Mouse (Mus musculus): ENCODE data around the gene Acsbg1.

- TF ChIP-seq CTCF (IDR thresholded peaks at IDR 0.05; ENCODE audit: control insufficient read depth, insufficient read depth, insufficient replicate concordance, low read depth, low read length): no peak
- TF ChIP-seq POLR2A (IDR thresholded peaks at IDR 0.05; ENCODE audit: control insufficient read depth, low read depth, low read length): no peak
Measured at GRCm38 (mm10) chr9:54630905-54631304, 30.8 kb downstream of the Acsbg1 start.
